Mouse (Mus musculus) cortical plate, adult 2 months (tissue): ENCODE results near the gene Vars2.

Source experiments
- CTCF ChIP-seq: fragments of 200-500 bp; IDR thresholded peaks from 2 replicates; pipeline ENCODE4 v1.5.1; 2011; ENCODE audit warnings: mild to moderate bottlenecking, control low read depth, low read length; ENCODE audit not compliant: insufficient read depth; ENCODE audit errors: extremely low read depth
- POLR2A ChIP-seq: fragments of 200-500 bp; IDR thresholded peaks from 2 replicates; pipeline ENCODE4 v1.6.1; 2011; ENCODE audit warnings: mild to moderate bottlenecking, low read length, control low read depth; ENCODE audit not compliant: insufficient read depth; ENCODE audit errors: extremely low read depth

- TF ChIP-seq CTCF: no peak
- TF ChIP-seq POLR2A: no peak
Measured at GRCm38 (mm10) chr17:35649429-35649828, 18.0 kb downstream of the Vars2 start.
